Mouse (Mus musculus) cerebellum, postnatal 14 days (tissue): ENCODE results near the gene Ccdc62.
A peak's percentile ranks its signal among the peaks of the same experiment; 100 is the strongest.

Experiments
- DNase-seq, 2 experiments: peaks; one replicate each; pipeline ENCODE4 v3.0.0; 2021; ENCODE audit warnings: mixed read lengths in 2 of 2

The Ccdc62 gene

GRCm38 (mm10) chr5:123980521-123981249 is 50.2 kb downstream of the Ccdc62 start:
- DNase-seq: peak; percentile 44 to 48

- DNase-seq: peak in 1 of 2 experiments; percentile 56
Observed at GRCm38 (mm10) chr5:123981250-123981554, 50.7 kb downstream of the Ccdc62 start.

- DNase-seq: no peak
Observed at GRCm38 (mm10) chr5:123982838-123983237, 52.4 kb downstream of the Ccdc62 start.

GRCm38 (mm10) chr5:123985434-123985833 is 55.0 kb downstream of the Ccdc62 start:
- peak; percentile 6 to 19 for DNase-seq

GRCm38 (mm10) chr5:123986925-123987324 is 56.4 kb downstream of the Ccdc62 start:
- peak in 1 of 2 experiments; percentile 1 for DNase-seq

- peak in 1 of 2 experiments; percentile 2 for DNase-seq
Observed at GRCm38 (mm10) chr5:123987511-123987910, 57.0 kb downstream of the Ccdc62 start.

GRCm38 (mm10) chr5:123989941-123990885 is 59.7 kb downstream of the Ccdc62 start:
- DNase-seq: no peak

- DNase-seq: no peak
Observed at GRCm38 (mm10) chr5:123991321-123991720, 60.8 kb downstream of the Ccdc62 start.

GRCm38 (mm10) chr5:123992193-123992637 is 61.7 kb downstream of the Ccdc62 start:
- DNase-seq: peak in 1 of 2 experiments; percentile 47

- DNase-seq: peak; percentile 96 to 98
Observed at GRCm38 (mm10) chr5:123992794-123993193, 62.3 kb downstream of the Ccdc62 start.

- DNase-seq: peak; percentile 91 to 93
Observed at GRCm38 (mm10) chr5:123993263-123994036, 63.0 kb downstream of the Ccdc62 start.

- DNase-seq: peak in 1 of 2 experiments; percentile 53
Observed at GRCm38 (mm10) chr5:123994468-123994867, 64.0 kb downstream of the Ccdc62 start.

GRCm38 (mm10) chr5:123995388-123995787 is 64.9 kb downstream of the Ccdc62 start:
- no peak for DNase-seq

GRCm38 (mm10) chr5:123996194-123996593 is 65.7 kb downstream of the Ccdc62 start:
- peak; percentile 55 to 64 for DNase-seq

GRCm38 (mm10) chr5:123996695-123997094 is 66.2 kb downstream of the Ccdc62 start:
- DNase-seq: peak in 1 of 2 experiments; percentile 43

GRCm38 (mm10) chr5:123997211-123997751 is 66.8 kb downstream of the Ccdc62 start:
- peak; percentile 78 to 80 for DNase-seq

GRCm38 (mm10) chr5:123997811-123998210 is 67.3 kb downstream of the Ccdc62 start:
- peak; percentile 63 to 66 for DNase-seq

- DNase-seq: no peak
Observed at GRCm38 (mm10) chr5:123998370-123998769, 67.9 kb downstream of the Ccdc62 start.

GRCm38 (mm10) chr5:124000824-124001223 is 70.3 kb downstream of the Ccdc62 start:
- peak; percentile 96 to 98 for DNase-seq

GRCm38 (mm10) chr5:124001274-124001673 is 70.8 kb downstream of the Ccdc62 start:
- no peak for DNase-seq

GRCm38 (mm10) chr5:124002876-124003275 is 72.4 kb downstream of the Ccdc62 start:
- peak; percentile 46 to 62 for DNase-seq

GRCm38 (mm10) chr5:124003375-124003774 is 72.9 kb downstream of the Ccdc62 start:
- no peak for DNase-seq
